Mouse (Mus musculus): ENCODE results near the gene Tspyl3.
A peak's percentile ranks its signal among the peaks of the same experiment; 100 is the strongest.

The Tspyl3 gene

GRCm38 (mm10) chr2:153225595-153225953, 333 bp upstream of the Tspyl3 start:
- no peak for DNase-seq

DNA sequence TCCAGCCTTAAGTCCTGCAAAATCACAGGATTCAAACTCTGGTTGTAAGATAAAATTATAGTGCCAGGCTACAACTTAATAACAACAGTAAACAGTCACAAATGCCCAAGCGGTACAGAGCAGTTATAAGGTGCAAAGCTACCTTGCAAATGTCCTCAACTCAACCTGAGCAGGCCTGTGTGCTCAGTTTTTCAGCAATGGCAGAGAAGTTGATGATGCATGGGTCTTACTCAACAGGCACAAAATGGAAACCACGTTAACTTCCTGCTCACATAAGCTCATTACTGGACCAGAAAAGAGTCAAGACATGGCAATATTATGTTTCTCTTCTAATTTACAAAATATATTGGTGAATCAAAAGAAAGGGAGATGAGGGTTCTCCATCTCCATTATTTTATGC, 2.7 kb downstream of the Tspyl3 start:
- no peak for DNase-seq

DNA sequence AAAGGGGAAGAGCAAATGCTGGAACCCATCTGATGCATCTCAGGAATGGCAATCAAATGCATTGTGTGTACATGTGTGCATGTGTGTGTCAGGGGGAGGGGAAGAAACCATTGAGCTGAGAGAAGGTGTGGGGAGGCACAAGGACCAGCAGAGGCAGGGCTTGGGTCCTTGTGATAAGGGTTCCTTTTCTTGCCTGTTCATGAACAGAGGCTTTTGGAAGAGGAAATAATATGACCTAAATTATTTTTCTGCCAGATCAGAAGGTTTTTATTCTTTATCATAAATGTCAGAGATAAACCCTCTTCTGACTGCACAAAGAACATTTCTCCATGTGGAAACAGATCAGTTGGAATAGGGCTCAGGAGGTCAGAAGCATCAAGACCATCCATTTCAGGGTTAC, 3.1 kb downstream of the Tspyl3 start:
- no peak for DNase-seq

DNA sequence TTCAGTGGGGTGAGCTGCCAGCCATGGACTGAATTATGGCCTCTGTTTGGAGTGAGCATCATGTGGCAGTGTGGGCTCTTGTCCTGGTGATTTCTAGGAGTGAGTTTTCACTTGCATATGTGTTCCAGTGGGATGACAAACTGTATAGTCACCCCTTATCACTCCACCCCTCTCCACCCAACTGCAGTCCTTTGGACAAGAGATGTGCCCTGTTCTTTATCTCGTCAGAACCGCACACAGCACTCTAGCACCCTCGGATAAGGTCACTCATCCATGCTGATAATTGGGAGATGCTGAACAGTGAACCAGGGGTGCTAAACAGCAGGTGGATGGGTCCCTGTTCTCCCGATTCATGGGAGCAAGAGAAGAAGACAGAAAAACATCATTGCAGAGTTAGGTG, 3.6 kb downstream of the Tspyl3 start:
- no peak for DNase-seq

- no peak for DNase-seq
These were observed 6.7 kb downstream of the Tspyl3 start for GRCm38 (mm10) chr2:153218516-153218915.

GRCm38 (mm10) chr2:153217826-153218340, 7.4 kb downstream of the Tspyl3 start:
- peak; percentile 39 to 52 for DNase-seq

GRCm38 (mm10) chr2:153215421-153215820, 9.8 kb downstream of the Tspyl3 start:
- DNase-seq = no peak

GRCm38 (mm10) chr2:153214771-153215259, 10.4 kb downstream of the Tspyl3 start:
- no peak for DNase-seq

DNA sequence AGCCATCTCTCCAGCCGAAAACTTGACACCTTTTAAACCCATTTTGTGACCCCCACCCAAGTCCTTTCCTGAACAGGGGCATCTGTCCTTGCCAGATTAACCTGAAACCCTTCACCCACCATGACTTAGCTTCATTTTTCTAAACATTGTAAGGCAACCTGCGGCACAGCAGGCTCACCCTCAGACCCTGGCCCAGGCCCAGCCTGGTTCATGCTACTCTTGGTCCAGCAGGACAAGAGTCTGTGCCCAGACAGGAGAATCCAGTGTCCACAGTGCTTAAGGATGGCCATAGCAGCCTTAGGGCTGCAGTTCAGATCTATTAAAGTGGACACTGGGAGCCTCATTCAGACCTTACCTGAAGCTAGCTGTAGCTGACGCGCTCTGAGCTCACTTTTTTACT, 11.9 kb downstream of the Tspyl3 start:
- DNase-seq = peak; percentile 40 to 54

GRCm38 (mm10) chr2:153211451-153211850, 13.8 kb downstream of the Tspyl3 start:
- DNase-seq = no peak

GRCm38 (mm10) chr2:153209286-153209685, 16.0 kb downstream of the Tspyl3 start:
- DNase-seq = peak; percentile 67 to 70

GRCm38 (mm10) chr2:153208149-153208548, 17.1 kb downstream of the Tspyl3 start:
- no peak for DNase-seq

GRCm38 (mm10) chr2:153202766-153203165, 22.5 kb downstream of the Tspyl3 start:
- no peak for DNase-seq

DNA sequence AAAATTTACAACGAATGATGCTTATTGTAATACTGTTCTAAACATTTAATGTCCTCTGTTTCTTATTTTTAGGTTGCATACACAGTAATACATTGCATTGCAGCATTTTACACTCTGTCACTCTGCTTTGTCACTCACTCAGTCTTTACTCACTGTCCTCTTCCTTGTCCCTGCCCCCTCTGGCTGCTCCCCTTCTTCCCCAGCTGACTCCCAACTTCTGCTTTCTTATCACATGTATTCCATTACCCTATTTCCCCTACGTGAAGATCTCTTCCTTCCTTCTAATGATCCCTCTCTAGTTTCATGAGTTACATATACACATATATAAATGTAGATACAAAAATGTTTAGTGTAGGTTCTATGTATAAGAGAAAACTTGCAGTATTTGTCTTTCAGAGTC, 26.1 kb downstream of the Tspyl3 start:
- DNase-seq = no peak

DNA sequence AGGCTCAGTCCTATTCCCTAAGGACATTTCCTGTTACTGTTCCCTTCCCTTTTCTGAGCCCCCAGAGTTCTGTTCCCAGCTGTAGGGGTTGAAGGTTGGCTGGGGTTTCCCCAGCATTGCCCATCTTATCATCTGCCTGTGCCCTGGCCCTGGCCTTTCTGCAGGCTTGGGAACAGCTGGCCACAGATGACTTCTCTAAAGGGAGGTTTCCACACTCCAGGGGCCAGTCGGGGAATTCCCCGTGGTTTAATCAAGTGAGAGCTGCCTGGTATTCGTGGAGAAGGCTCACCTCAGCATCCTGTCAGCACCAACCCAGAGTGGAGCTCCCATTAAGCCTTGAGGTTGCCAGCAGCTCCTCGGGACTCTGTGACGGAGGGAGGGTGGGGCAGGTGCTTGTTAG, 26.8 kb downstream of the Tspyl3 start:
- DNase-seq = no peak

DNA sequence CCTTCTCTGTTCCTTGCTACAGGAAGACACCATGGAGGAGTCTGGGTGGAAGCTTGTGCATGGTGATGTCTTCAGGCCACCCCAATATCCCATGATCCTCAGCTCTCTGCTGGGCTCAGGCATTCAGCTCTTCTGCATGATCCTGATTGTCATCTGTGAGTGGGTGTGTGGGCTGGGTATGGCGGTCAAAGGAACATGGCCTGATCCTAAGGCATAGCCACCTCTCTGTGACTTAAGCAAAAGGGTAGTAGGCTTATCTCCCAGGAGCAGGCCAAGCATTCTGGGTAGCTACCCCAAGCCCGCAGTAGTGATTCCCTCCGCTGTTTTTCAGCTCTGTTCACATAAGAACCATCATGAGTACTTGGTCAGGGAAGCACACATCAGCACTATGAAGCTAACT, 31.0 kb downstream of the Tspyl3 start:
- no peak for DNase-seq

DNA sequence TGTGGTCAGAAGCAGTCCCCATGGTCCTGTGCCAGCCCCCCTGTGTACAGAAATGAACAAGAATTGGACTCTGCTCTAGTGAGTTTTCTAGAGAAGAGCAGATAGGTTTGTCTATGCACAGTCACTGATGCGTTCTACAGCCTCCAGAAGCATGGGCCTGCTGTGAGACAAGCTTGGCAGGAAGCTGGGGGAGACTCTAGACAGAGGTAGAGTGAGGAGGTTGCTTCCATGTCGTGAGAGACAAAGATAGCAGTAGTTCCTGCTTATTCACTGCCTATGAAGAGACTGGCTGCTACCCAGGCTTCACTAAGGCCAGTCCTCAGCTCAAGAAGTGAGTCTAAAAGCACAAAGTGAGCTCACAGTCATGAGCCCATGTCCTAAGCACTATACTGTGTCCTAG, 34.0 kb downstream of the Tspyl3 start:
- DNase-seq = no peak

- no peak for DNase-seq
These were observed 37.4 kb downstream of the Tspyl3 start for GRCm38 (mm10) chr2:153187848-153188247.

GRCm38 (mm10) chr2:153186176-153186591, 39.1 kb downstream of the Tspyl3 start:
- peak; percentile 12 to 39 for DNase-seq

GRCm38 (mm10) chr2:153179961-153180360, 45.3 kb downstream of the Tspyl3 start:
- no peak for DNase-seq

- DNase-seq = no peak
These were observed 45.9 kb downstream of the Tspyl3 start for GRCm38 (mm10) chr2:153179126-153179860.

- DNase-seq = no peak
These were observed 48.1 kb downstream of the Tspyl3 start for GRCm38 (mm10) chr2:153177188-153177587.

GRCm38 (mm10) chr2:153175995-153176570, 49.2 kb downstream of the Tspyl3 start:
- no peak for DNase-seq
